Mouse (Mus musculus): Measurements from ENCODE around the gene Gm10260.

DNA sequence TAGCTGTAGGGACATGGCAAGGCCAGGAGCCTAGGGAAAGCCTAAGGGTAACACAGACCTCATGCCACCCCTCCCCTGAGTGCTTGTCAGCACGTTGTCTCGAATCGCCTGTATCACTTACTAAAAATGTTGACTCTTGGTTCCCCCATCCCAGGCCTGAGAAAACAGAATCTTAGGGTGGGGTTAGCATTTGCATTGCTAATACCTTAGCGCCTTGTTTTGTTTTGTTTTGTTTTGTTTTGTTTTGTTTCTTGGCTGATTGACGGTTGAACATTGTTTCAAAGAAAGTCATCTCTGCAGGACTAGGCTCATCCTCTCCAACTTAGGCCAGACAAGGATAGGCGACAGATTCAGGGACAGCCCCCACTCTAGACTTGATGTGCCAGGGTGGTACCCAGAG, 35.9 kb downstream of the Gm10260 start:
- TF ChIP-seq POLR2A (IDR thresholded peaks at IDR 0.05; ENCODE audit: extremely low read depth, insufficient read depth, low read length) (no peak), CTCF (IDR thresholded peaks at IDR 0.05; ENCODE audit: low read depth, low read length) (no peak)
